Mouse (Mus musculus) retina, postnatal 7 days (tissue): ENCODE results near the gene Usf2.

Experiments
- DNase-seq: peaks from one replicate; pipeline ENCODE4 v3.0.0-alpha.2; 2012; ENCODE audit warnings: low read depth, low spot score

Gene Usf2

DNA sequence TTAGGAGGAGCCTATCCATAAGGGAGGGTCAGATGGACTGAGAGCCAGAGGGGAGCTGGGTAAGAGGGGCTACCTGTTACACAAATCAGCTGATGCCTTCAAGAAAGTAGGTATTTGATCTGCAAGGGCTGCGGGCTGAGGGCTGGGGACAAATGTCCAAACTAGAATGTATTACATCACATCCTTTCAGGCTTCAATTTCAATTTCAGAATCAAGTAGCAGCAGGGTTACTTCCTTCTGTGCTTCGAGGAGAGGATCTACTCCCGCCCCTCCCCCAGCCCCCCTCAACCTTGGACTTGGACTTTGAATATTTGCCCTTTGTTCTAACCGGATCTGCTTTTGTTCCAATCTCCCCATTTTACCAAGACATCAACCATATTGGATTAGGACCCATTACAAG, 39.4 kb downstream of the Usf2 start:
- no peak for DNase-seq

DNA sequence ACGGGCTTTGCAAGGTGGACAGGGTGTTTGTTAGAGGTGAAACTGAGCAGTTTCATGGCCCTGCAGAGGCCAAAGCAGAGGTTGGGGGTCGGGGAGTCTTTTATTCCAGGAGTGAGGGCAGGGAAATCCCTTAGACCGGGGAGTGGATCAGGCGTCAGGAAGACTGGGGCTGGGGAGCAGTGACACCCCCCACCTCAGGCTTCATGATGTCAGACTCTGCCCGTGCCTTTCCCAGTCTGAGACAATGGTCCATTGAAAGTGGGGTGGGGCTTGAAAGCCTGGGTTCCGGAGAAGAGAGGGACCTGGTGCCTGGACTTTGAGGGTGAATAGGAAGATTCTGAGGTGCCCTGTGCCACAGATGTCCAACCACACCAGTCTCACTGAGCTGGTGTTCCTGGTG, 39.9 kb downstream of the Usf2 start:
- no peak for DNase-seq

DNA sequence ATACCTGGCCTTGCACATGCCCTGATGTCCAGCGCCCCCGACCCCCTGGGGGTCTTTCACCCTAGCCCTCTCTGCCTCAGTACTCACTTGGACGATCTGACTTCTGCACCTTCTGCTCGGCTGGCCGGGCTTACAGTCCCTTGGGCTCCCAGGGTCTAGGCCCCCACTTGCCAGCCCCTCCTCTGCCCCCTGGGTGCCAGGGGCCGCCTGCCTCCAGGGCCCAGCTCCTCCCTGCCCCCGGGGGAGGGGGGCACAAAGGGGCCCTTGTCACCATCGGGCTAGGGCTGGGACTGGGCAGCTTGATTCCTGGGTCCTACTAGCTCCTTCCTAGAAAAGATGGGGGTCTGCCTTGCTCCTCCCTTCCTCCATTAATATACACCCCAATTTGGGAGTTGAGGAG, 41.9 kb downstream of the Usf2 start, which contains the start of gene Mag:
TSS of gene Mag (minus strand) at position 142 of the 400 bp plus-strand sequence.
- DNase-seq: no peak

DNA sequence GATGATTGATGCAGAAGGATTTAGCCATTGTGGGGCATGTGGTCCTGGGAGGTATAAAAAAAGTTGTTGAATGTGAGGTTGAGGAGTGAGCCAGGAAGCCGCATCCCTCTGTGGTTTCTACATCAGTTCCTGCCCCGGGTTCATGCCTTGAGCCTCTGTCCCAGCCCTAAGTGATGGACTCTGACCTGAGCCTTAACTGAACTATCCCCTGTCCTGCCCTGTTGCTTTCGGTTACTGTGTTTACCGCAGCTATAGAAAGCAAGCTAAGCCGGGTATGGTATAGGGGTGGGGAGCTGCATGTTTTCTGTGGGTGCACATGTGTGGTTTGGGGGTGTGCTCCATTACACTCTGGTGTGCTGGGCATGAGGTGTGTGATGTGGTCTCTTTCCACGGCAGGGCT, 46.8 kb downstream of the Usf2 start:
- DNase-seq: no peak

DNA sequence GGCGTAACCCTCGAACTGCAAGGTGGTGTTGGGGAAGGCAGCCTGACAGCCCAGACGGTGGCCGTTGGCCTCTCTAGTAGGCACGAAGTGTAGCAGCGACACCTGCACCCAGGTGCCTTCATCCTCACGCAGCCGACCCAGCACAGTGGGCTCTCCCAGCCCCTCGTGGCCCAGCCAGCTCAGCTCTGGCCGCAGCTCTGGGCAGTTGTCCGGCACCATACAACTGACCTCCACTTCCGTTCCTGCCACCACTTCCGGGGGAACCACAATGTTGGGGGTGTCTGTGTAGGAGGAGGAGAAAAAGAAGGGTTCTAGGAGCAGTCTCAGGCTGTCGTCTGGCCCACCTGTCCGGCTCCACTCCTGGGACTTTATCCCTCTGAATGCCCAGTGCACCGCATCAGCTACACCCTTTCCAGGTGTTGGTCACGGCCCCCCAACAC, 47.6 kb downstream of the Usf2 start:
- DNase-seq: no peak

DNA sequence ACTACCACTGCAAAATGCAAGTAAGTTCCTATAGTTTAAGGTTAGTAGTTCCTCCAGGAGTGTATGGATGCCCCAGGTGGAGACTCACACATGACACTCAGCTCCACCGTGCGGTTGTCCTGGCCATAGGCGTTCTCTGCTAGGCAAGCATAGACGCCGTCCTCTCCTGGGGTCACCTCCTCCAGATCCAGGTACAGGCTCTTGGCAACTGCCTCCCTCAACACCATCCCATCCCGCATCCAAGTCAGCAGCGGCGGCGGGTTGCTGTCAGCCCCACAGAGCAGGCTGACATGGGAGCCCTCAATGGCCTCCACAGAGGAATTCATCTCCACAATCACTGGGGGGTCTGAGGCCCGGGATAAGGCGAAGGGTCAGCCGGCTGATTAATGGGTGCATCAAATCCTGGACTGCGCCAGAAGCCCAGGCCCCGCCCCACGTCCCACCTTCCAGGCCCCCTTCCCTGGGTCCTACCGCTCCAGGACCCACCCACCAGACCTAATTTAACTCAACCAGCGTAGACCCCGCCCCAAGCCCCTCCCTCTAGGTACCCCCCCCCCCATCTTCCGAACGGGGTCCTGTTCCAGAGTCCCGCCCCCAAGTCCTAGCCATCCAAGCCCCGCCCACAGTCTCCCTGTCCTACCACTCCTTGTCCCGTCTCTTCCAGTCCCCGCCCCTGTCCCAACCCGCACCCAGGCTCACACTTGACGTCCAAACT, 48.2 kb downstream of the Usf2 start:
- DNase-seq: no peak

DNA sequence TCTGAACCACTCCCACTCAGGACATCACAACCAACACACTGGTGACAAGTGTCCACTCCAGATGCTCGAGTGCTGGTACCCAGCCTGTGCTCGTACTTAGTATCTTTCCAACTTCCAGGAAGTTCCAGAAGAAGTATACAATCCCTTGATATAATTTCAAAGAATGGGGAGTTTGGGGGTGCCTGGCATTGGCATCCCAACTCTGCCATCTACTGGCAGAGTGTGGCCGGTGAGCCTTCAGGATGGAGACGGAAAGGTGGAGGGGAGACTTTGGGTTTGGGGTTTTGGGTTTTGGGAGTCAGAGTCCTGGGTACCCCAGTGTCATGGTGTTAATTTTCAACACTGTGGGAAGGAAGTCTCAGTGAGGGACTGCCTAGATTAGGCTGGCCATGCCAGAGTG, 52.6 kb downstream of the Usf2 start:
- no peak for DNase-seq
